Mouse (Mus musculus) T-helper 17 cell (primary cell): ENCODE results near the gene Pramef12.
"Not testable (repeated sequence)": the region's sequence is repeated elsewhere in the genome, so short reads cannot be mapped to it uniquely, and the experiment has no call there.

Experiments
- in situ Hi-C, 2 experiments: fragments of 300-600 bp; cut with MboI, MseI; formaldehyde crosslinking; loops; 1 replicate in 1 of 2; 2 replicates in 1 of 2; pipeline ENCODE4 v1.15.1; 2025; ENCODE audit warnings: high pct_unique_total_duplicates in 2 of 2

The Pramef12 gene

DNA sequence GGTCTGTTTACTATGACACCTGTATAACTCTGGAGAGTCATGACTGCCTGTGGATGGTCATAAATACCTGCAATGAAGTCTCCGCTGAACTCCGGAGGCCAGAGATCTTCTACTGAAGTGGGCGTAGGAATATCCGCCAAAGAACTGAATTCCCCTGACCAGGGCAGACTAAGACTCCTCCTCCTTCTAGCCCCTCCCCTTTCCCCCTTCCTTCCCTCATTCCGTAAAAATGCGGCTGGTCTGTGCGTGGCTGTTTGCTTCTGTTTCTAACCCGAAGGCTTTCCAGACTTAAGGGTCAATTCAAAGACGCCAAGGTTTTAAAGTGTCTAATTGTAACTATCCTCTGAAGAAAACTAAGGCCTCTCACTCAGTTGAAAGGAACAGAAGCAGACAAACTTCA lies at the start of gene Pramef12:
Gene Pramef12 (minus strand): TSS at position 175 of the 400 bp plus-strand sequence.
- in situ Hi-C loops: no loop called here

DNA sequence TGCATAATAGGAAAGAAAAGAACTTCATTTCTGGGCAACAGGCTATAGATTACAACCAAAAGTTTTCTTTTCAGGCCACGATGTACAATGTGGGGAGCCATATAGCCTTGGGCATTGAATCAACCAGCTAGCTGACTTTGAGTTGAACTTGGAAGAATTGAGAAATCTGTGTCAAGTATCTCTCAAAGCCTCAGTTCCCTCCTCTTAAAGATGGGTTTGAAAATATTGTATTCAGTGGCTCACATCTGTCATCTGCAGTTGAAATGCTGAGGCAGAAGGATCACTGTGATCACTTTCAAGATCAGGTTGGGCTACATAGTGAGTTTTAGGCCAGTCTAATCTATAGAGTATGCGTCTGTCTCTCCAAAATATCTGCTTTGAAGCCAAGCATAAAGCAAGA lies 45.0 kb upstream of the Pramef12 start, which contains the start of gene Gm9944:
Gene Gm9944 (minus strand): TSS at position 101 of the 400 bp plus-strand sequence.
- in situ Hi-C loops: no loop called here

DNA sequence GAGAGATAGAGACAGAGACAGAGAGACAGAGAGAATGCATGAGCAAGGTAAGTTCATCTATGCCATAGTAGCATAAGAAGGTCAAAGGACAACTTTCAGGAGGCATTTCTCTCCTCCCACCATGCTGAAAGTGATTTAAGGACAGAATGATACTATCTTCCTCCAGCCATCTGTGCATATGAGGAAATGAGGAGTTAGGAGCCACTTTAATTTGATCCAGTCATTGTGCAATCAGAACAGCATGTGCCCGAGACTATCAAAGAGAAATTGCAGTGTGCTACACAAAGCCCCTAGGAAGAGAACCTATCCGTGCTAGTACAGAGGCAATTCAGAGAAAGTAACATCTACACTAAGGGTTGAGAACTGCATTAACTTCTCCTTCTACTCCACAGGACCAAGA lies 40.3 kb upstream of the Pramef12 start:
- in situ Hi-C loops: no loop called here

DNA sequence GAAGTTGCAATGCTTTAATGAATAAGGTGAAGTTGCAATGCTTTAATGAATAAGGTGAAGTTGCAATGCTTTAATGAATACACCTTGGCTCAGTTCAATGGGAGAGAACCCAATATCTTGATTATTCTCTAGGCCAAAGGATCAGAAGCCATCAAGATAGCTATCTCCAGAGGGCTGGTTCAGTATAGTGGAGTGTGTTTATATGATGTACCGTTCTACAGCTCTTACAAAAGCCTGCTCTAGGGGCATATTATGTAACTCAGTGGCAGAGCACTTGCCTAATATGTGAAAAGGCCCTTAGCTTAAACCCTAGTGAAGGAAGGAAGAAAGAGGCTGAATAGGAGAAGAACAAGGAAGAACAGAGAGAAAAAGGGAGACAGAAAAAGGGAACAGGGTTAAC lies 33.3 kb upstream of the Pramef12 start:
- in situ Hi-C loops: no loop called here

DNA sequence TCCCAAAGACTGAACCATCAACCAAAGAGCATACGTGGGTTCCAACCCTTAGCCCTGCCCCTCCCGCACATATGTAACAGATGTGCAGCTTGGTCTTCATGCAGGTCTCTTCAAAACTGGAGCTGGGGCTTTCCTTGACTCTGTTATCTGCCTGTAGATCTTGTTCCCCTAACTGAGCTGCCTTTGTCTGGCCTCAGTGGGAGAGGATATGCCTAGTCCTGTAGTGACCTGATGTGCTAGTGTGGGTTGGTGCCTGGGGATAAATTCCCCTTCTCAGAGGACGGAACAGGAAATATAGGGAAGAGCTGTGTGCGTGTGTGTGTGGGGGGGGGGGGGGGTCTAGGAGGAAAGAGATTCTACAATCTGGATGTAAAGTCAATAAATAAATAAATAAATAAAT lies 32.8 kb upstream of the Pramef12 start:
- in situ Hi-C loops: no loop called here

DNA sequence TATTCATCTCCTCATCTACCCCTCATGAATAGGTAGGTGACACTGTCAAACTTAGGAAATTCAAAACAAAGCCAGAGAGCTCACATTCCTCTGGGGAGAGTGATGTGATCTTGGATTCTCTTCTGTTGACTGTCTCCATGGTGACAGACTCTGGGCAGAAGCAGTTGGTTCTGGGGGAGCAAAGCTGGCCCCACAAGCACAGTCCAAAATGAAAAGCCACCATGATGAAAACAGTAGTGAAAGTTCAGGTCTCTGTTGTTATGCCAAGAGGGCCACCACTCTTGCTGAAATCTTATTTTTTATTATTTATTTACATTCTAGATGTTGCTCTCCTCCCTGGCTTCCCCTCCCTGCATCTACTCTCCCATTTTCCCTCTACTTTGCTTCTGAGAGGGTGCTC lies 30.4 kb upstream of the Pramef12 start, which contains the start of gene 1700012P22Rik:
Gene 1700012P22Rik (minus strand): TSS at position 101 of the 400 bp plus-strand sequence.
- in situ Hi-C loops: no loop called here

DNA sequence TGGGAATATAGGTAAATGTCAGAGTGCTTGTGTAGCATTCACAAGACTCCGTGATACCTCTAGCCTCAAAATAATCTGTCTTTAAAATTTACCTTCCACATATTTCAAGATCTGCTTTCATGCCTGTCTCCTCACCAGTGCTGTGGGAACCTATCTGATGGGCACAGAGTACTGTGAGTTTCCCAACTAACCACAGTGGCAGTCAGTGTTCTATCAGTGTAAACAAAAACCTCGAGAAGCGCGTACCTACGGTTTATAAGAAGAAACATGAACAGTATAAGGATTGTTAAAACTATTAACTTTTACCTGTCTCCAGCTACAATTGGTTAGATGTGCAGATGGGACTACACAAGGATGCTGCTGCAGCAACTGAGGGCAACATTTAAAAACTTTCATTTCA lies 25.0 kb upstream of the Pramef12 start:
- in situ Hi-C loops: no loop called here

DNA sequence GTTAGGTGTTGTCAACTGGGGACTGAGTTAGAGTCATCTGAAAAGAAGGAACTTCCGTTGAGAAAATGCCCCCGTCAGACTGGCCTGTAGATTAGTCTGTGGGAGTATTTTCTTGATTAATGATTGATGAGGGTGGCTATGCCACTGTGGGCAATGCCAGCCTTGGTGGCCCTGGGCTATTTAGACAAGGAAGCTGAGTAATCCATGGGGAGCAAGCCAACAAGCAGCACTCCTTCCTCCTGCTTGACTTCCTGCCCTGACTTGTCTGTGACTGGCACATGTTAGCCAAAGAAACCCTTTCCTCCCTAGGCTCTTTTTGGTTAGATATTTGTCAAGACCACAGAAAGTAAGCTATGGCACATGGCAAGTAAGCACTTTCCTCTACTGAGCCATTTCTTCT lies 22.5 kb upstream of the Pramef12 start:
- in situ Hi-C loops: no loop called here

DNA sequence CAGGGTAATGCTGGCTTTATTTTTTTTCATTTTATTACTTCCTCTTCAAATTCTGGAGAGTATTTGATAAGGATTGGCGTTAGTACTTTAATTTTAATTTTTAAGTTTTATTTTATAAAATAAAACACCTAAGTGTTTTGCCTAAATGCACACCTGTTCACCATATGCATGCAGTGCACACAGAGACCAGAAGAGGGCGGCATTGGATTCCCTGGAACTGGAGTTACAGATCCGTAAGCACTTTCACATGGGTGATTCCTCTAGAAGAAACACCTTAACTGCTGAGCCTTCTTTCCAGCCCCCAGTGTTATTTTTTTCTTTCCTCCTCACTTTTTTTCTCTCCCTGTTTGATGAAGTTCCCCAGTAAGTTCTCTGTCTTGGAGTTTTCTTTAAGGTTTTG lies 20.6 kb upstream of the Pramef12 start:
- in situ Hi-C loops: no loop called here

DNA sequence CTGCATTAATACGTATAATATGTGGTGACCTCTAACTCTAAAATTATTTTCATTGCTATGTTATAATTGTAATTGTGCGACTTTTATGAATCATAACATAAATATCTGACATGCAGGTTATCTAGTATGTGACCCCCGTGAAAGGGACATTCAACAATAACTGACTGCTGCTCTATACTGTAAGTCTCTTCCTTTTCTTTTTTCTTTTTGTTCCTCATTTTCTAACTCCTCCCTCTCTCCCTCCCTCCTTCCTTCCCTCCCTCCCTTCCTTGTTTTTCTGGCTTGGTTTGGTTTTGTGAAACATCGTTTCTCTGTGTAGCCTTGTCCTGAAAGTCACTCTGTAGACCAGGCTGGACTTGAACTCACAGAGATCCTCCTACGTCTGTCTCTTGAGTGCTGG lies 16.3 kb upstream of the Pramef12 start:
- in situ Hi-C loops: no loop called here

DNA sequence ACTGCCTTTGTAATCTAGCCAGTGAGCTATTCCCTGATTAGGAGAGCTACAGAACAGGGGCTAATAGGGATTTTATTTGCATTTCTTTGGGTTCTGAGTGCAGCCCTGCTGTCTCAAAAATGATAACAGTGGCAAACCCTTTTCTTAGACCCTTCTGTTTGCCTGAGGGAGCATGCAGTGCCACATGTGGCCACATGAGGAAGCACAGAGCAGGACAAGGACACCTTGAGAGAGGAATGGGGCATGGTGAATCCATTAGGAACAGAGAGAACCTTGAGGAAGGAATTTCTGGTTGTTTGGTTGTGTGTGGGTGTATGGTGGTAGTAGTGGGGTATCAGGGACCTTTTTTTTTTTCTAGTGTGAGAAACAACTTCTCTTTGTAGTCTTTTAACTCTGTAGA lies 12.4 kb upstream of the Pramef12 start:
- in situ Hi-C loops: no loop called here

DNA sequence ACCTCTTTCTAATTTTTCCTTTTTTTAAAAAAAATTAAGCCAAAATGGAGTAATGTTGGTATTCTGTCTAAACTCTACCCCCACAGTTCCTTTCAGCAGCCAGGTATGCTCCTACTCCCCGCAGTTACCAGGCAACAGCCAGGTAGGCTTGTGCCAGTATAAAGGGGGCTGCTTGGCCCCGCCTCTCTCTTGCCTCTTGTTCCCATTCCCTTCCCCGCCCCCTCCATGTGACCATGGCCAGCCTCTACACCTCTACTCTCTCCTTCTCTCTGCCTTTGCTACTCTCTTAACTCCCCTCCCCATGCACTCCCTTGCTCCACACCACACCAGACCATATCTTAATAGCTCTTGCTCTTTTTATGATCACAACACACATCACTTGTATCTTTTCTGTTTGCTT lies 2.0 kb downstream of the Pramef12 start:
- in situ Hi-C loops: no loop called here

DNA sequence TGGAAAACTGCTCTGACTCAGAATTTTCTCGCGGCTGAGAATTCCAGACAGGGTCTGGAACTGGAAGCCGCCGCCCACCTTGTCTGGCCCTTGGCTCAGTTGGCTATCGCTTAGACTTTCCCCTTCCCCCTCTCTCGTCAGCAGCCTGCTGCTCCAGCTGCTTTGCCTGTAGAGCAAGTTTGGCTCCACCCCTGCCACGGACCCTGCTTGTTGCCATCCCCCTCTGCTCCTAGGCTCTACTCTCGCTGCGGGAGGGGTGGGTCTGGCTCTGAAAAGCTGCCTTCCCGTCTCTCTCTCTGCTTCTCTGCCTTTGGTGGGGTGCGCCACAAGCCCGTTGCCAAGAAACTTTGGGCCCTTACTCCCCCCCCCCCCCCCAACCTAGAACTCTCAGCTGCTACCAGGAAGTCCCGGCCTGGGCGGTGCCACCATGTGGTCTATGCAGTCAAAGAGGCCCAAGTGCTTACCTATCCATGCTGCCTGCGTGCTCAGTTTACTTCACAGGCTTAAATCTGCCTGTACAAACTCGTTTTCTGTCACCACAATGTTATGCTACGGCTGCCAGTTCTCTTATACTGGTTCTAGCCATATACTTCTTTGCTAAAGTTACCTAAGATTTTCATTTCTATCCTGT lies 3.7 kb downstream of the Pramef12 start:
- in situ Hi-C loops: no loop called here

DNA sequence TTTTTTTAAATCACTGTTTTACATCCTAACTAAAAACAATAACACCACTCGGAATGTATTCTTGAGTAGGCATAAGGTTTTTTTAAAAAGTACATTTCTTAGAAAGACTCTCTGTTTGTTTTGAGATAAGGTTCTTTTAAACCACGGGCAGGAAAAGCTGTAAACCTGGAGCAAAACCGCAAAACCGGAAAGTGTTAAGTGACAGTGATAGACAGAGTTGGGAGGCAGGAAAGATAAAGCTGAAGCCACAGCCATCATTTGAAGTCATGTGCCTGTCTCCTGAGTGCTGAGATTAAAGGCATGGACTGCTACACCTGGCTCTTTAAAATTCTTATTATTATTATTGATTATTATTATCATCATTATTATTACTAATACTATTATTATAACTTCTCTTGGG lies 5.6 kb downstream of the Pramef12 start:
- in situ Hi-C loops: no loop called here

DNA sequence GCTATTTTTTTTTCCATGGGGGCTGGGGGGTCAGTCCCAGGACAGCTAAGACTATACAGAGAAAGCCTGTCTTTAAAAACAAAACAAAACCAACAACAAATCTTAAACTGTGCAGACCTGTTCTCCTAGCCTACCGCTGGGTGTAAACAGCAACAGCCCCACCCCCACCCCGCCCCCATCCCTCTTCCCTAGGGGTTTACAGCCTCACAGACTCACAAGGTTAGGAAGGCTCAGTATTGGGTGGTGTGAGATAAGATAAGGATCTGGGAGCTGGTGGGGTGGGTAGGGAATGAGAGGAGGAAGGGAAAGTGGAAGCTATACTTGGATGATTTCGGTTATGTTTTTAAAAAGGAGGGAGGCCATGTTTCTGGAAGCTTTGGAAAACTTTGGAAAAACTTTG lies 11.9 kb downstream of the Pramef12 start:
- in situ Hi-C loops: no loop called here

DNA sequence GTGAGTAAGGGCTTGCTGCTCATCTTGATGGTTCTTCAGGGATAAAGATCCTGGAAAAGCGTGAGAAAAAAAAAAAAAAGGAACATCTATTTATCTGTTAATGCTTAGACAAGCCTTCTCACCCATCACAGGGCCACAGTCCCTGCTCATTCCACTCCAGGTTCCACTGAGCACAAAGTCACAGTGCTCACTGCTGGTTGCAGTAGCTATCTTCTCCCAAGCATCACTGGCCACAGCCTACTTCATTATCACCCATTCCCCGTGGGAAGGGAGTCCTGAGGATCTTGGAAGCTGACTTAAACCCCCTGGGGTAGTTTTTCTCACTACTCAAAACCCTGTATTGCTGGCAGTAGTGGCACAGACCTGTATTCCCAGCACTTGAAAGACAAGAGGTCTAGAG lies 30.4 kb downstream of the Pramef12 start, which contains the start of gene Pramef20:
Gene Pramef20 (minus strand): TSS at position 23 of the 400 bp plus-strand sequence.
- in situ Hi-C loops: no loop called here

DNA sequence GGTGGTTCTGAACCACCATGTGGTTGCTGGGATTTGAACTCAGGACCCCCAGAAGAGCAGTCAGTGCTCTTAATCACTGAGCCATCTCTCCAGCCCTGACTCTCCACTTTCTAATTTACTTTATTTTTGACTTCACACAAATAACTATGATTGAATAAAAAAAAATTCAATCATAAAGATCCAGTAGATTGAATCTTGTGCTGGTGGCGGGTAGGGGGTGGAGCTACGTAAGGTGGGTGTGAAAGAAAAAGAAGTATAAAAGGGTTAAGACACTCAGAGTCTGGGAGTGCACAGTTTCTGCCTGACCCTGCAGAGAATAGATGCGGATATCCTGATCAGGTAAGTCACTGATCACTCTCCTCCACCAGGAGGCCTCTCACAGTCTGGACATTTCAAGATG lies 50.6 kb downstream of the Pramef12 start, which contains the start of gene Gm13119:
Gene Gm13119 (plus strand): TSS at position 301 of the 400 bp plus-strand sequence.
- in situ Hi-C loops: not testable (repeated sequence)
